Mouse (Mus musculus): Measurements from ENCODE around the gene Mdm2. TPM values are rescaled to one million over a fixed set of nuclear protein-coding genes. Genes with fewer than 3 reads are reported as not detected.

Gene Mdm2
- total and polyA plus RNA-seq, 2 experiments, result 18.2 to 24.6 TPM

GRCm38 (mm10) chr10:117680868-117681513, 29.6 kb downstream of the Mdm2 start:
- H3K36me3 ChIP-seq (ENCODE audit: control insufficient read depth, insufficient read depth, low read length), result no peaks in the 10 kb centered on the region
- no peak for TF ChIP-seq CTCF (IDR thresholded peaks at IDR 0.05; ENCODE audit: low read depth, low read length)
- TF ChIP-seq POLR2A (IDR thresholded peaks at IDR 0.05; ENCODE audit: extremely low read depth, insufficient read depth, low read length), result no peak
- H3K9ac ChIP-seq (ENCODE audit: low read depth, low read length), result no peak overlapping the region
- H3K79me2 ChIP-seq (ENCODE audit: control insufficient read depth, insufficient read depth, low read length), result no peaks in the 10 kb centered on the region
- no peak for DNase-seq (ENCODE audit: extremely low read depth, low read depth, low spot score)
- H3K27ac ChIP-seq (replicated peaks; ENCODE audit: insufficient read depth, low read depth, low read length), result no peak overlapping the region
- no peaks in the 10 kb centered on the region for H3K27me3 ChIP-seq (ENCODE audit: control insufficient read depth, insufficient read depth, low read length)
- WGBS, result 87% methylated on average over 12 of the region's 12 CpGs
- no peaks in the 10 kb centered on the region for H3K4me1 ChIP-seq (ENCODE audit: control insufficient read depth, insufficient read depth, low read length)
- no peak overlapping the region for H3K4me3 ChIP-seq (ENCODE audit: insufficient read depth, low read depth, low read length)

GRCm38 (mm10) chr10:117679963-117680473, 30.5 kb downstream of the Mdm2 start:
- no peaks in the 10 kb centered on the region for H3K36me3 ChIP-seq (ENCODE audit: control insufficient read depth, insufficient read depth, low read length)
- no peaks in the 10 kb centered on the region for H3K79me2 ChIP-seq (ENCODE audit: control insufficient read depth, insufficient read depth, low read length)
- no peak overlapping the region for H3K9ac ChIP-seq (ENCODE audit: low read depth, low read length)
- H3K4me1 ChIP-seq (ENCODE audit: control insufficient read depth, insufficient read depth, low read length), result no peaks in the 10 kb centered on the region
- DNase-seq (ENCODE audit: extremely low read depth, low read depth, low spot score), result no peak
- no peak overlapping the region for H3K4me3 ChIP-seq (ENCODE audit: insufficient read depth, low read depth, low read length)
- 95% methylated on average over 14 of the region's 14 CpGs for WGBS
- H3K27me3 ChIP-seq (ENCODE audit: control insufficient read depth, insufficient read depth, low read length), result no peaks in the 10 kb centered on the region
- no peak overlapping the region for H3K27ac ChIP-seq (replicated peaks; ENCODE audit: insufficient read depth, low read depth, low read length)
- TF ChIP-seq CTCF (IDR thresholded peaks at IDR 0.05; ENCODE audit: low read depth, low read length), result no peak
- TF ChIP-seq POLR2A (IDR thresholded peaks at IDR 0.05; ENCODE audit: extremely low read depth, insufficient read depth, low read length), result no peak

- Histone ChIP-seq H3K9ac (ENCODE audit: low read depth, low read length) (no peak overlapping the region), H3K27me3 (ENCODE audit: control insufficient read depth, insufficient read depth, low read length) (no peaks in the 10 kb centered on the region), H3K36me3 (ENCODE audit: control insufficient read depth, insufficient read depth, low read length) (no peaks in the 10 kb centered on the region), H3K4me1 (ENCODE audit: control insufficient read depth, insufficient read depth, low read length) (no peaks in the 10 kb centered on the region), H3K79me2 (ENCODE audit: control insufficient read depth, insufficient read depth, low read length) (no peaks in the 10 kb centered on the region), H3K4me3 (ENCODE audit: insufficient read depth, low read depth, low read length) (no peak overlapping the region), H3K27ac (replicated peaks; ENCODE audit: insufficient read depth, low read depth, low read length) (no peak overlapping the region)
- whole genome bisulfite sequencing, result 87% methylated on average over 5 of the region's 5 CpGs
- TF ChIP-seq POLR2A (IDR thresholded peaks at IDR 0.05; ENCODE audit: extremely low read depth, insufficient read depth, low read length) (no peak), CTCF (IDR thresholded peaks at IDR 0.05; ENCODE audit: low read depth, low read length) (no peak)
- DNase-seq (ENCODE audit: extremely low read depth, low read depth, low spot score), result no peak
Measured at GRCm38 (mm10) chr10:117679029-117679686, 31.4 kb downstream of the Mdm2 start.

GRCm38 (mm10) chr10:117678357-117678756, 32.2 kb downstream of the Mdm2 start:
- H3K9ac ChIP-seq (ENCODE audit: low read depth, low read length), result no peak overlapping the region
- no peak overlapping the region for H3K4me3 ChIP-seq (ENCODE audit: insufficient read depth, low read depth, low read length)
- H3K27me3 ChIP-seq (ENCODE audit: control insufficient read depth, insufficient read depth, low read length), result no peaks in the 10 kb centered on the region
- H3K4me1 ChIP-seq (ENCODE audit: control insufficient read depth, insufficient read depth, low read length), result no peaks in the 10 kb centered on the region
- WGBS, result 41% methylated on average over 5 of the region's 5 CpGs
- H3K36me3 ChIP-seq (ENCODE audit: control insufficient read depth, insufficient read depth, low read length), result no peaks in the 10 kb centered on the region
- no peak for DNase-seq (ENCODE audit: extremely low read depth, low read depth, low spot score)
- H3K27ac ChIP-seq (replicated peaks; ENCODE audit: insufficient read depth, low read depth, low read length), result no peak overlapping the region
- TF ChIP-seq CTCF (IDR thresholded peaks at IDR 0.05; ENCODE audit: low read depth, low read length), result no peak
- TF ChIP-seq POLR2A (IDR thresholded peaks at IDR 0.05; ENCODE audit: extremely low read depth, insufficient read depth, low read length), result no peak
- no peaks in the 10 kb centered on the region for H3K79me2 ChIP-seq (ENCODE audit: control insufficient read depth, insufficient read depth, low read length)

- no peak overlapping the region for H3K4me3 ChIP-seq (ENCODE audit: insufficient read depth, low read depth, low read length)
- no peaks in the 10 kb centered on the region for H3K4me1 ChIP-seq (ENCODE audit: control insufficient read depth, insufficient read depth, low read length)
- no peaks in the 10 kb centered on the region for H3K36me3 ChIP-seq (ENCODE audit: control insufficient read depth, insufficient read depth, low read length)
- H3K27me3 ChIP-seq (ENCODE audit: control insufficient read depth, insufficient read depth, low read length), result no peaks in the 10 kb centered on the region
- H3K9ac ChIP-seq (ENCODE audit: low read depth, low read length), result no peak overlapping the region
- no peak overlapping the region for H3K27ac ChIP-seq (replicated peaks; ENCODE audit: insufficient read depth, low read depth, low read length)
- 82% methylated on average over 13 of the region's 13 CpGs for WGBS
- DNase-seq (ENCODE audit: extremely low read depth, low read depth, low spot score), result no peak
- no peaks in the 10 kb centered on the region for H3K79me2 ChIP-seq (ENCODE audit: control insufficient read depth, insufficient read depth, low read length)
- TF ChIP-seq CTCF (IDR thresholded peaks at IDR 0.05; ENCODE audit: low read depth, low read length) (no peak), POLR2A (IDR thresholded peaks at IDR 0.05; ENCODE audit: extremely low read depth, insufficient read depth, low read length) (no peak)
Measured at GRCm38 (mm10) chr10:117677494-117678236, 32.9 kb downstream of the Mdm2 start.
